Mouse (Mus musculus) heart, embryonic 14.5 days (tissue): ENCODE measurements around the gene Zfyve27. TPM values are rescaled to one million over a fixed set of nuclear protein-coding genes. Genes with fewer than 3 reads are reported as not detected.

Experiments
- ATAC-seq: fragments of 200-750 bp; cut with Nextera tagmentation; 2 replicates; pipeline ENCODE4 v1.8.0; 2017; ENCODE audit warnings: low read depth, moderate TSS enrichment; ENCODE audit not compliant: insufficient number of reproducible peaks, insufficient read depth, low FRiP score
- H3K27ac ChIP-seq, 2 experiments: fragments of 200-500 bp in 1 of 2; fragments of 300-500 bp in 1 of 2; sonication (generic) in 1 of 2; replicated peaks in 1 of 2; 2 replicates each; pipeline ENCODE4 v1.5.1; 2012 to 2014; ENCODE audit warnings: low read depth in 2 of 2, low read length in 2 of 2, control low read depth in 1 of 2, mild to moderate bottlenecking in 1 of 2, mixed read lengths in 1 of 2; ENCODE audit not compliant: control insufficient read depth in 1 of 2, insufficient read depth in 1 of 2
- H3K27me3 ChIP-seq: fragments of 300-500 bp; sonication (generic); 2 replicates; pipeline ENCODE4 v1.6.1; 2014; ENCODE audit warnings: mild to moderate bottlenecking, low read length, control low read depth; ENCODE audit not compliant: control insufficient read depth, insufficient read depth
- H3K36me3 ChIP-seq: fragments of 300-500 bp; sonication (generic); 2 replicates; pipeline ENCODE4 v1.6.1; 2014; ENCODE audit warnings: mild to moderate bottlenecking, control low read depth, low read length, mixed read lengths; ENCODE audit not compliant: control insufficient read depth, insufficient read depth
- H3K4me1 ChIP-seq, 2 experiments: fragments of 200-500 bp in 1 of 2; fragments of 300-500 bp in 1 of 2; sonication (generic) in 1 of 2; 2 replicates each; pipeline ENCODE4 v1.6.1; 2012 to 2014; ENCODE audit warnings: low read length in 2 of 2, control low read depth in 1 of 2, mixed read lengths in 1 of 2; ENCODE audit not compliant: control insufficient read depth in 2 of 2, insufficient read depth in 2 of 2
- H3K4me2 ChIP-seq: fragments of 300-500 bp; sonication (generic); 2 replicates; pipeline ENCODE4 v1.6.1; 2014; ENCODE audit warnings: mild to moderate bottlenecking, low read length
- H3K4me3 ChIP-seq, 2 experiments: fragments of 200-500 bp in 1 of 2; fragments of 300-500 bp in 1 of 2; sonication (generic) in 1 of 2; 2 replicates each; pipeline ENCODE4 v1.5.1; 2012 to 2014; ENCODE audit warnings: low read length in 2 of 2, mild to moderate bottlenecking in 2 of 2, control low read depth in 1 of 2, low read depth in 1 of 2, moderate library complexity in 1 of 2; ENCODE audit not compliant: control insufficient read depth in 1 of 2, insufficient read depth in 1 of 2
- H3K9ac ChIP-seq: fragments of 300-500 bp; sonication (generic); 2 replicates; pipeline ENCODE4 v1.6.1; 2014; ENCODE audit warnings: mild to moderate bottlenecking, low read length
- H3K9me3 ChIP-seq: fragments of 300-500 bp; sonication (generic); 2 replicates; pipeline ENCODE4 v1.6.1; 2016; ENCODE audit warnings: low read length, control low read depth; ENCODE audit not compliant: control insufficient read depth
- WGBS: fragments of 180-500 bp; shearing (Covaris S2); extraction: QIAGEN DNeasy Blood & Tissue Kit; methylation state at CpG from one replicate; pipeline ENCODE4 v1.1.7; 2014; 5-methylcytosine and 5-hydroxymethylcytosine counted together
- polyA plus RNA-seq: library from polyadenylated mRNA; unstranded; fragments of >200 nt; fragmentation: Nextera tagmentation; extraction: Ambion mirVana; gene quantifications from 2 replicates; pipeline ENCODE4 v1.2.1, GENCODE M21; 2014

The Zfyve27 gene
- polyA plus RNA-seq, 1 experiment from 2014 or later = 15.7 TPM

DNA sequence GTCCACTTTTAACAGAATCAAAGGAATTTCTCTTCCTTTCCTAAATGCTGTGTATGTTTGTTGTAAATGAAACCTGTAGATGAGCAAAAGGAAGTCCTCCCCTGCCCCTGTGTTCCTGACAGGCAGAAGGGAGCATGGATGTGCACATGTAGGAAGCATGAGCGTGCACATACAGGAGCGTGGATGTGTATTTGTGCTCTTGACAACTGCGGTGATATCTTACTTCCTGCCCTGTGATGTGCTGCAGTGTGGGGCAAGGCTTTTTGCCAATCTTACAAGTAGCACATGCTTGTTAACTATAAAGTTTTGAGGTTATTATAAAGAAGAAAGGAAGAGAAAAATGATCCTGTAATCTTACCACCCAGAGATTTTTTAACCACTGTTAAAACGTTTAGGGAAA, 26.0 kb downstream of the Zfyve27 start:
- WGBS = 71% methylated on average over 4 of the region's 4 CpGs
- Histone ChIP-seq H3K4me3 (no peak overlapping the region), H3K9ac (no peak overlapping the region), H3K9me3 (no peaks in the 10 kb centered on the region), H3K4me1 (peaks cover 0 to 6% of the 10 kb centered on the region in 2 experiments; a peak in 1 of 4 replicates), H3K27ac (no peak overlapping the region), H3K36me3 (peaks cover 56% of the 10 kb centered on the region), H3K4me2 (no peak overlapping the region), H3K27me3 (no peaks in the 10 kb centered on the region)
- ATAC-seq = no peak

DNA sequence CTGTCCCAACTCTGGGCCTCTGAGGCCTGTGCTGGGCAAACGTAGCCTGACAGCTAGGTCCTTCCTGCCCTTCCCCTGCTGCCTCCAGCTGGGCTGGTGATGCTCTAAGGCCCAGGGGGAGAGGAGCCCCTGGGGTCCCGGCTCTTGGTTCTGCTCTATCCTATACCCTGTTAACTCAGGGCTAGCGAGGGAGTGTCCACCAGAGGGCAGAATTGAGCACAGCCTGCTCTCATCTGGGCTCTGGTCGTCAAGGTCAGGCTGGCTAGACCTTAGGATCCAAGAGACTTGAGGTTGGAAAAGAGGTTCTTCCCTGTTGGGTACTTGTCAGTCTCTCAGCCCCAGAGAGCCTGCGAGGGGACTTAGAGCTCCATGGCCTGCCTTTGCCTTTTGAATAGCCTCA, 26.7 kb downstream of the Zfyve27 start:
- Histone ChIP-seq H3K36me3 (peaks cover 49% of the 10 kb centered on the region), H3K4me2 (no peak overlapping the region), H3K27me3 (no peaks in the 10 kb centered on the region), H3K4me3 (no peak overlapping the region), H3K27ac (no peak overlapping the region), H3K9me3 (no peaks in the 10 kb centered on the region), H3K9ac (no peak overlapping the region), H3K4me1 (peaks cover 0 to 6% of the 10 kb centered on the region in 2 experiments; a peak in 1 of 4 replicates)
- 21% methylated on average over 5 of the region's 5 CpGs for WGBS
- no peak for ATAC-seq

DNA sequence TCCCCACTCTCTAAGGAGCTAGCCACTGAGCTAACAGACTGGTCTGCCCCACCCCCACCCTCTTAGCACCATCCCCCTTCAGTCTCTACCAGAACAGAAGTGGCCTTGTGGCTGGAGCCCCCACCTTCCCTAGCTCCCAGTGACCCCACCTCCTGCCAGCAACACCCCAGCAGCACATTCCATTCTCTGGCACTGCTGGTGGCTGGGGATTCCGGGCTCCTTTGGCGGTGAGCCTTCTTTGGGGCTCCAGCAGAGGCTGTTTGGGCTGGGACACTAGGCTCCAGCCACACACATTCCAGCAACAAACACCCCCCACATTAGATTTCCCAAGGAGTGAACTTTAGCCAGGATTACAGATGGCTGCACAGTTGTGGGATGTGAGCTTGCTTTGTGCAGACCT, 29.6 kb downstream of the Zfyve27 start:
- peaks cover 0 to 6% of the 10 kb centered on the region in 2 experiments; a peak in 1 of 4 replicates for H3K4me1 ChIP-seq
- 40% methylated on average over 2 of the region's 2 CpGs for WGBS
- H3K4me2 ChIP-seq = no peak overlapping the region
- H3K27ac ChIP-seq = no peak overlapping the region
- no peak for ATAC-seq
- H3K9me3 ChIP-seq = no peaks in the 10 kb centered on the region
- no peak overlapping the region for H3K4me3 ChIP-seq
- no peak overlapping the region for H3K9ac ChIP-seq
- H3K27me3 ChIP-seq = peaks cover 8% of the 10 kb centered on the region
- H3K36me3 ChIP-seq = peaks cover 41% of the 10 kb centered on the region

DNA sequence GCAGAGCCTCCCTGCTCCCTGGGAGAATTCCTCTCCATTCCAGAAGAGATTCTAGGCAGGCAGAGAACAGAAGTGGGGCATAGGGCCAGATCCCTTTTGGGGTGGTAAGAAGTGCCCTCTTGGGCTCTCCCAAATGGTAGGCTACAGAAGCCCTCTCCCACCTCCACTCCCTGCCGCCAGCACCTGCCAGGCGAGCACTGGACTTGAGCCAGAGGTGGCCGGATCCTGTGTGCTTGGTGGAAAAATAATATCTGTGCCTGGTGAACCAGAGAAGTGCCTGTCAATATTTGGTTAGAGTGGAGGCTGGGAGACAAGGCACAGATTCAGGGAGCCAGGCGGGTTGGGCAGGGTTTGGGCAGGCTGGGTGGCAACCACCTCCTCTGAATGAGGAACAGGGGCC, 32.6 kb downstream of the Zfyve27 start:
- H3K4me2 ChIP-seq = no peak overlapping the region
- WGBS = 74% methylated on average over 4 of the region's 4 CpGs

DNA sequence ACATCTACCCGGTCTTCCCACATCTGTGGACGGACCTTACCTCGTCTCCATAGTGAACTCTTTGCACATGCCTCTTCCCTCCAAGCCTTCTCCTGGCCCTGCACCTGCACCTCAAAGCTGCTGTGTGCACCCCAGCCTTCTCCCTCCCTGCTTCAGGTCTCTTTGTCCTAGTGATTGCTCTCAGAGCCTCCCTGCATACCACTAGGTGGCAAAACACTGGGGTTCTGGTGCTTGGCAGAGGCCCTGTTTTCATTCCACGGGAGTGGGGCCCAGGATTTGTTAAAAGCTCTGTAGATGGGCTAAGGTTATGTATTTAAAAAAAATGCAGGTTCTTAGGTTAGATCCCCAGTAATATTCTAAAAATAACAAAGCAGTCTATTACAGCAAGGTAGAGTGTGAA, 33.3 kb downstream of the Zfyve27 start:
- Histone ChIP-seq H3K4me3 (no peak overlapping the region), H3K27me3 (peaks cover 45% of the 10 kb centered on the region), H3K27ac (no peak overlapping the region), H3K4me1 (peaks cover 0 to 11% of the 10 kb centered on the region in 2 experiments; a peak in 1 of 4 replicates), H3K9ac (no peak overlapping the region), H3K36me3 (peaks cover 9% of the 10 kb centered on the region; the same call in 1 of the 2 replicates), H3K9me3 (no peaks in the 10 kb centered on the region), H3K4me2 (no peak overlapping the region)
- 66% methylated on average over 4 of the region's 4 CpGs for WGBS
- ATAC-seq = no peak

More for the DNA sequence above, 32.6 kb downstream of the Zfyve27 start:
- H3K36me3 ChIP-seq = peaks cover 15% of the 10 kb centered on the region
- H3K4me1 ChIP-seq = peaks cover 0 to 6% of the 10 kb centered on the region in 2 experiments; a peak in 1 of 4 replicates
- H3K27ac ChIP-seq = no peak overlapping the region
- H3K9ac ChIP-seq = no peak overlapping the region
- H3K27me3 ChIP-seq = peaks cover 38% of the 10 kb centered on the region
- H3K4me3 ChIP-seq = no peak overlapping the region
- no peaks in the 10 kb centered on the region for H3K9me3 ChIP-seq
- ATAC-seq = no peak

DNA sequence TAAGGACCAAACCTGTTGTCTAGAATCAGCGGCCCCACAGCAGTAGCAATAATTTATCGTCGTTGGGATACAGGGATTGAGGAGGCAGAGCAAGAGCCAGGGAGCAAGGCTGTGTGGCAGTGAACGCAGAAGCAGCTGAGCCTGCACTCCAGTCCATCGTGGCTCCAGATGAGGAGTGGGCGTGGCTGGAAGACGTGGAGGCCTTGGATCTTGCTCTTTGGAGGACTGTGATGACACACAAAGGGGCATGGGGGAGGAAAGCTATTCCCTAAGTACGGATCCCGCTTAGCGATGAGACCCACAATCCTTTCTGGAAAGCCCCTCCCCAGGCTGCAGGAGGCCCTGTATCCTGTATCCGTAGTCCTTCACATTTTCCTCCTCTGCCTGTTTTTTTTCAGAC, 34.3 kb downstream of the Zfyve27 start:
- Histone ChIP-seq H3K36me3 (no peaks in the 10 kb centered on the region), H3K9me3 (no peaks in the 10 kb centered on the region), H3K4me1 (peaks cover 2 to 12% of the 10 kb centered on the region in 2 experiments; a peak in 2 of 4 replicates), H3K9ac (no peak overlapping the region), H3K4me2 (no peak overlapping the region), H3K4me3 (no peak overlapping the region), H3K27me3 (peaks cover 55% of the 10 kb centered on the region), H3K27ac (no peak overlapping the region)
- no peak for ATAC-seq
- WGBS = 41% methylated on average over 11 of the region's 11 CpGs

DNA sequence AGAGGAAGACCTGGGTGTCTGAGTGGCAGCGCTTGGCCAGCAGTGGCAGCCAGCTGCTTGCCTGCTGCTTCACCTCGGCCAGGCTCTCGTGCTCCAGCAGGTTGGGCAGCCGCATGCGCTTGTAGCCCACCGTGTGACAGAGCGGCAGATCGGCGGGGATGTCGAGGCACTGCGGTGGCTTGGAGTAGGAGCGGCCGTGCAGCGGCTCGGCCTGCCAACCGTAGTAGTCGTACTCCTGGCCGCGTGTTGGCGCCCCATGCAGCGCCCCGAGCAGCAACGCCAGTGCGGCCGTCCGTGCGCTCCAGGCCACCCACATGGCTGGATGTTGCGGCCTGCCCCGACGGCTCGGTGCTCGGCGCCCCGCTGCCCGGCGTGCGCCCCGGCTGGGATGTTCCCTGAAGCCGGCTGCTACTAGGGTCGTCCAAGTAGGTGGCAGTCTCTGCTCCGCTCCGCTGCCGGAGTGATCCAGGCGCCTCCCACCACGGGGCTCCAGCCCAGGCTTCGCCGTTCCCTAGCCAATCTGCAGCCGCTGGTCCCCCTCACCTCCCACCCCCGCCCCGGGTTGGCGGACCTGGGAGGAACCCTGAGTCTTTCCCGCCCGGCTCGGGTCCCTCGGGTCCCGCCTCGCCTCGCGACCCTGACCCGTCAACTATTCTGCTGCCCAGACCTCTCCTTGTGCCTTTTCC, 38.1 kb downstream of the Zfyve27 start, which contains the start of gene Sfrp5:
Gene Sfrp5 (minus strand): TSS at position 557 of the 686 bp plus-strand sequence.
- Histone ChIP-seq H3K9ac (no peak within 1 kb of the TSS), H3K4me2 (peak within 1 kb of the TSS; percentile 61), H3K4me1 (peaks cover 2 to 6% of the 10 kb centered on the region in 2 experiments; a peak in 2 of 4 replicates), H3K27me3 (peaks cover 66% of the 10 kb centered on the region), H3K27ac (no peak within 1 kb of the TSS), H3K4me3 (peak within 1 kb of the TSS; percentile 19 to 30), H3K36me3 (no peaks in the 10 kb centered on the region), H3K9me3 (no peaks in the 10 kb centered on the region)
- WGBS = 1% methylated on average over 59 of the region's 60 CpGs
- ATAC-seq = peak; percentile 40; the same call in 1 of the 2 replicates
